Mouse (Mus musculus) hindbrain, embryonic 15.5 days (tissue): Measurements from ENCODE around the gene Gfy. TPM values are rescaled to one million over a fixed set of nuclear protein-coding genes. Genes with fewer than 3 reads are reported as not detected.
A peak's percentile ranks its signal among the peaks of the same experiment; 100 is the strongest.

Experiments
- ATAC-seq: fragments of 200-750 bp; cut with Nextera tagmentation; 2 replicates; pipeline ENCODE4 v1.8.0; 2017; ENCODE audit warnings: low read depth, moderate number of reproducible peaks, moderate TSS enrichment; ENCODE audit not compliant: low FRiP score
- H3K27ac ChIP-seq: fragments of 300-500 bp; sonication (generic); replicated peaks from 2 replicates; pipeline ENCODE4 v1.5.1; 2015; ENCODE audit warnings: mild to moderate bottlenecking, inconsistent platforms
- H3K27me3 ChIP-seq: fragments of 300-500 bp; sonication (generic); 2 replicates; pipeline ENCODE4 v1.6.1; 2015; ENCODE audit warnings: control low read depth, inconsistent platforms
- H3K36me3 ChIP-seq: fragments of 300-500 bp; sonication (generic); 2 replicates; pipeline ENCODE4 v1.6.1; 2015; ENCODE audit warnings: control low read depth, inconsistent platforms
- H3K4me1 ChIP-seq: fragments of 300-500 bp; sonication (generic); replicated peaks from 2 replicates; pipeline ENCODE4 v1.6.1; 2015; ENCODE audit warnings: control low read depth, inconsistent platforms
- H3K4me2 ChIP-seq: fragments of 300-500 bp; sonication (generic); 2 replicates; pipeline ENCODE4 v1.6.1; 2015; ENCODE audit warnings: moderate library complexity, mild to moderate bottlenecking, inconsistent platforms
- H3K4me3 ChIP-seq: fragments of 300-500 bp; sonication (generic); 2 replicates; pipeline ENCODE4 v1.5.1; 2015; ENCODE audit warnings: mild to moderate bottlenecking, inconsistent platforms
- H3K9ac ChIP-seq: fragments of 300-500 bp; sonication (generic); 2 replicates; pipeline ENCODE4 v1.6.1; 2015; ENCODE audit warnings: inconsistent platforms
- H3K9me3 ChIP-seq: fragments of 300-500 bp; sonication (generic); 2 replicates; pipeline ENCODE4 v1.6.1; 2016; ENCODE audit warnings: control low read depth, inconsistent platforms
- WGBS: fragments of 180-500 bp; shearing (Covaris S2); methylation state at CpG from one replicate; pipeline ENCODE4 v1.1.7; 2015; 5-methylcytosine and 5-hydroxymethylcytosine counted together
- polyA plus RNA-seq: library from polyadenylated mRNA; unstranded; fragments of >200 nt; fragmentation: Nextera tagmentation; extraction: Ambion mirVana; gene quantifications from 2 replicates; pipeline ENCODE4 v1.2.1, GENCODE M21; 2015

The Gfy gene
- polyA plus RNA-seq, 1 experiment from 2014 or later = not detected

DNA sequence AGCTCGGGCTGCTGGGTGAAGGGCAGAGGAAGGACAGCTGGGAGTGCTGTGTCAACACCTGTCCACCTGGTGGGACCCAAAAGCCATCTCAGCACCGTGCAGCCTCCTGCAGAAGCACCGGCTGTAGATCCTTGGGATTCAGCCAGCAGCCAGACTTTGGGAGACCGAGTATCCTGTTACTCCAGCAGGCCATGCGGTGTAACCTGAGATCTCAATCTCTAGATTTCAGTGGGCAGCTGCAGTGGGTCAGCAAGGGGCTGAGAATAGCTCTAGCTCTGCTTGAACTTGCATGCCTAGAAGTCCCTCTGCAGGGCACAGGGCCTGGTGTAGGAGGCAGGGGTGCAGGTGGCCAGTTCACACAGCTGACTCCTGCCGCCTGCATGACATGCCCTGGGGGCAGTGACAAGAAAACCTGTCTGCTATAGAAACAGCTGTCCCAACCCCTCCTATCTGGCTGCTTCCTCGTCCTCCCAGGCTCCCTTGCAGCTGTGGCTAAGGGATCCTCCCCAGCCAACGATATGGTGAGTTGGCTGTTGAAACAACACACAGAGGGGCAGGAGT, 12.5 kb upstream of the Gfy start:
- Histone ChIP-seq H3K9ac (no peak overlapping the region), H3K4me1 (0 out of 2 replicates have a peak, but pooled peaks cover 3% of the 10 kb centered on the region), H3K4me3 (no peak overlapping the region), H3K9me3 (no peaks in the 10 kb centered on the region), H3K4me2 (no peak overlapping the region), H3K27me3 (0 out of 2 replicates have a peak, but pooled peaks cover 9% of the 10 kb centered on the region), H3K36me3 (no peaks in the 10 kb centered on the region), H3K27ac (no peak overlapping the region)
- WGBS = 24% methylated on average over 8 of the region's 8 CpGs
- ATAC-seq = no peak

DNA sequence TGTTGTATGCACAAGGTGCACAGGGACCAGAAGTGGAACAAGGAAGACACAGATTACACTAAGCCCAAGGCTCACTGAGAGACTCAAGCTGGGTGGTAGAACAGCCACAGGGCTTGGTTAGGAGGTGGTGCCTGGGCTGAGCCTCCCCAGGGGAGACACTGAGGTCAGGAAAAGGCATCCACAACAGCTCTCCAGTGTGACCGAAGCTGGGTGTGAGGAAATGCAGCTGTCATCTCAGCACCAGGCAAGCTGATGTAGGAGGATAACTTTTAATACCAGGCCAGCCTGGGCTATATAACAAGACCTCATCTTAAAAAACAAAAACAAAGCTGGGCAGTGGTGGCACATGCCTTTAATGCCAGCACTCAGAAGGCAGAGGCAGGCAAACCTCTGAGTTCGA, 11.8 kb upstream of the Gfy start:
- ATAC-seq = no peak
- H3K9me3 ChIP-seq = no peaks in the 10 kb centered on the region
- no peak overlapping the region for H3K4me2 ChIP-seq
- WGBS = 64% methylated on average over 2 of the region's 2 CpGs
- 0 out of 2 replicates have a peak, but pooled peaks cover 14% of the 10 kb centered on the region for H3K27me3 ChIP-seq
- H3K4me1 ChIP-seq = 0 out of 2 replicates have a peak, but pooled peaks cover 3% of the 10 kb centered on the region
- H3K9ac ChIP-seq = no peak overlapping the region
- H3K36me3 ChIP-seq = no peaks in the 10 kb centered on the region
- H3K4me3 ChIP-seq = no peak overlapping the region
- no peak overlapping the region for H3K27ac ChIP-seq

DNA sequence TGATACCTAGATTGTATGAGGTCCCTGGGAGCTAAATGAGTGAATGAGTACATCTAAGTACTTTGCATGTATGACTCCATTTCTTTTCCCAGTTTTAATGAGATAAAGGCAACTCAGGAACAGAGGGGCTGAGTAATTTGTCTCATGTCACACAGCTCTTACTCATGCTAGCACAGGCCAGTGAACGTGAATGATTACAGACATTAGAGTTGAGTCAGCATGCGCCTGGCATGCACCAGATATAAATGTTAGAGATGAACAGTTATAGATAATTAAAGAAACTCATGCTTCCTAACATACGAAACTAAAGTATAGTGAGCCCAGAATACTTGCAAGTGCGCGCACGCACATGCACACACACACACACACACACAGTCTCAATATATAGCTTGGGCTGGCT, 10.8 kb upstream of the Gfy start:
- Histone ChIP-seq H3K4me2 (no peak overlapping the region), H3K27ac (no peak overlapping the region), H3K36me3 (no peaks in the 10 kb centered on the region), H3K9ac (no peak overlapping the region), H3K27me3 (peaks cover 23% of the 10 kb centered on the region; the same call in 1 of the 2 replicates), H3K4me3 (no peak overlapping the region), H3K4me1 (0 out of 2 replicates have a peak, but pooled peaks cover 3% of the 10 kb centered on the region), H3K9me3 (no peaks in the 10 kb centered on the region)
- no peak for ATAC-seq
- WGBS = 90% methylated on average over 6 of the region's 6 CpGs

DNA sequence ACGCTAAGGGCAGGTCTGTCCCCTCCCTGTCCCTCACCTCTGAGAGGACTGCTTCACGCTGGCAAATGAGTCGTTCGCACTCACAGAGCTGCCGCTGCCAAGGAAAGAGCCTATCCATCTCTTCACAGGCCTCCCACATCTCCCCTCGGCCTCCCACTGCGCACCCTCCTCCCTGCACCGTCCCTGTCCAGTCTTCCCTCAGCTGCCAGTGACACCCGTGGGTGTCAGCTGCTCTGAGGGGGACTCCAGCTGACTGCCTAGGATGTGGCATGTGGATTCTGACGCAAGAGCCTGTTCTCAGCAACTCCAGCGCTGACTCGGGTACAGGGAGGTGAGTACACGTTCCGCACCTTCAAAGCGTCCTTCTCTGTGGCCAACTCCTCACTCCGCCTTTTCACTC, 10.2 kb upstream of the Gfy start:
- no peak for ATAC-seq
- Histone ChIP-seq H3K27me3 (peaks cover 24% of the 10 kb centered on the region; the same call in 1 of the 2 replicates), H3K9ac (no peak overlapping the region), H3K9me3 (no peaks in the 10 kb centered on the region), H3K36me3 (no peaks in the 10 kb centered on the region), H3K4me2 (no peak overlapping the region), H3K4me3 (no peak overlapping the region), H3K4me1 (0 out of 2 replicates have a peak, but pooled peaks cover 3% of the 10 kb centered on the region), H3K27ac (no peak overlapping the region)
- 53% methylated on average over 16 of the region's 16 CpGs for WGBS

DNA sequence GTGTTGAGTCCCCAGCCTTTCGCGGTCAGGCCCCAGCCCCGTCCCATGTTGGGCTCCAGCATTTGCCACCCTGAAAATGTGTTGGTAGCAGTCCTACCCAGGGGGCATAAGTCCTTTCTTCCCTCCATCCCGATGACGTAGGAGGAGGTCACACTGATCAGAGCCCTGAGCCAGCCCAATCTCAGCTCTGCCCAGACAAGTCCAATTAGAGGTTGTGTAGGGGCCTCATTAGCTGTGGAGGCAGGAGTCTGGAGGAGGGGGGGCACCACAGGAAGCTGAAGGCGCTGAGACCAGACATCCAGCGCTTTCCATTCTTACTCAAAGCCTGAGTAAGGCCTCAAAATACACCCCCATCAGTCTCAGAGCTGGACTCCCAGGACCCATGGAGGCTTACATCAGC, 6.6 kb upstream of the Gfy start:
- no peak overlapping the region for H3K4me2 ChIP-seq
- H3K27ac ChIP-seq = no peak overlapping the region
- H3K9me3 ChIP-seq = no peaks in the 10 kb centered on the region
- no peak overlapping the region for H3K4me3 ChIP-seq
- H3K27me3 ChIP-seq = peaks cover 61% of the 10 kb centered on the region
- H3K36me3 ChIP-seq = no peaks in the 10 kb centered on the region
- H3K4me1 ChIP-seq = peaks cover 17% of the 10 kb centered on the region
- 71% methylated on average over 7 of the region's 7 CpGs for WGBS
- no peak overlapping the region for H3K9ac ChIP-seq
- no peak for ATAC-seq

DNA sequence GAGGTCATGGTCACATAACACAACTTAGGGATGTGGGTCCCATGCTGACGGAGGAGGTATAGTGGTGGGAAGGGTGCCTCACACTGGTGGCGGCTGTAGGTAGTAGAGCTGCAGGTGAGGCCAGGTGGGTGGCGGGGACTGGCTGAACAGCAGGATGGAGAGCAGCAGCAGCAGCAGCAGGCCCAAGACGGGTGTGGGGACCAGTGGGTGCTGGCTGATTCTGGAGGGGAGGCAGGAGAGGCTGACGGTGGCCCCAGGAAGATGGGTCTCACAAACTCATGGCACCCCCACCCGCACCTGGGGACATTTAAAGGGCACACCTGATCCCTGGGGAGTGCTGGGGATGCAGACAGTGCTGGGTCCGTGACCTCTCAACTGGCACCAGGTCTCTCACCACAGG, 4.3 kb upstream of the Gfy start:
- Histone ChIP-seq H3K4me3 (no peak overlapping the region), H3K4me2 (no peak overlapping the region), H3K4me1 (peaks cover 18% of the 10 kb centered on the region), H3K27me3 (peaks cover 81% of the 10 kb centered on the region), H3K9ac (no peak overlapping the region), H3K9me3 (no peaks in the 10 kb centered on the region), H3K27ac (no peak overlapping the region), H3K36me3 (no peaks in the 10 kb centered on the region)
- no peak for ATAC-seq
- 68% methylated on average over 7 of the region's 7 CpGs for WGBS

DNA sequence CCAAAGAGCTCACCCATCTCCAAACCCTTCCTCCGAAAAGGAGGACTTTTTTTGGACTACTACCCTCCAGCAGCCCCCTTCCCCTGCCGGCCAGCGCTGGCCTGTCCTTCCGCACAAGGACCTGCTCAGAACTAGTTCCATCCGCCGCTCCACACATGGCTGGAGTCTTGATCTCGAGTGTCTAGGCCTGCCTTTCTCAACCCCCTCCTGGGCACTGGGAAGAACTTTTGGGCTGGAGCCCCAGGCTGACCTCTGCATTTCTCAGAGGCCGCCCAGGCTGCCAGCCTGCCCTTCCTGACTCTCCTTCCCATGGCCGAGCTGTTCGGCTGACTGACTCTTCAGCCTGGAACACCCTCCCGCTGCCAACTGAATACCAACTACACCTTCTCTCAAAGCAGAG, 3.2 kb upstream of the Gfy start:
- Histone ChIP-seq H3K36me3 (no peaks in the 10 kb centered on the region), H3K27ac (no peak overlapping the region), H3K4me3 (peak overlapping the region; percentile 41), H3K9me3 (no peaks in the 10 kb centered on the region), H3K4me1 (peaks cover 18% of the 10 kb centered on the region), H3K27me3 (peaks cover 85% of the 10 kb centered on the region), H3K4me2 (peak overlapping the region; percentile 67), H3K9ac (no peak overlapping the region)
- ATAC-seq = no peak
- 12% methylated on average over 11 of the region's 11 CpGs for WGBS

DNA sequence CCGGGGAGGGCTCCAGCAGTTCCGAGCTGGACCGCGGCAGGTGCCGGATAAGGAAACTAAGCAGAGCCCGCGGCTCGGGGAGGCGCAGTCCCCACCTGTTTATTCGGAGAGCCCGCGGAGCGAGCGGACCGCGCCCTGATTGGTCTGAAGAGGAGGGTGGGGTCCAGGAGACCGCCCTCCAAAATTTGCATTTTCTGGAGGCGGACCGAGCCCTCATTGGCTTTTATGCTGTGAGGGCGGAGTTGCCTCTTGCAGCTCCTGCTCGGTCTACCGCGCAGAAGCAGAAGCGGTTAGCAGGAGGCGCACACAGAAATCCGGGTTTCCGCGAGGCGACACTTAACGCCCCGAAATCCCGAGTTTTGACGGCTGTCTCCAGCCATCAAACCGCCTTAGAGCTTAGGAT, 2.8 kb upstream of the Gfy start:
- peak; percentile 86 for ATAC-seq
- peak overlapping the region; percentile 41 for H3K4me3 ChIP-seq
- under 1% methylated on average over 33 of the region's 34 CpGs for WGBS
- no peak overlapping the region for H3K27ac ChIP-seq
- H3K27me3 ChIP-seq = peaks cover 89% of the 10 kb centered on the region
- no peaks in the 10 kb centered on the region for H3K9me3 ChIP-seq
- H3K36me3 ChIP-seq = no peaks in the 10 kb centered on the region
- H3K4me2 ChIP-seq = peak overlapping the region; percentile 67
- peaks cover 18% of the 10 kb centered on the region for H3K4me1 ChIP-seq
- H3K9ac ChIP-seq = no peak overlapping the region

DNA sequence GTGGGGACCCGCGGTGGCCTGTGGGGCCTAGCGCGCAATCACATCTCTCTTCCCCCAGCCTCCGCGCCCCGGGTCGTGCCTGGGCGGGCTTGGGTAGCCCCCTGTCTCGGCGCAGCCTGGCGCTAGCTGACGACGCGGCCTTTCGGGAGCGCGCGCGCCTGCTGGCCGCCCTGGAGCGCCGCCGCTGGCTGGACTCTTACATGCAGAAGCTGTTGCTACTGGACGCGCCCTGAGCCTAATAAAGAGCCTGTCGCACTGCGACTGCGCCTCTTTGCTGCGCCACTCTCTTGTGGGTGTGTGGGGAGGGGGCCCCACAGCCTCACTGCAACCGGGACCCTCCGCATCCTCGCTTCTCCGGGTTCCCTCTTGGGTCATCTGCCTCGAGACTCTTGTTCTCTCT, 2.2 kb upstream of the Gfy start:
- no peak overlapping the region for H3K27ac ChIP-seq
- peak overlapping the region; percentile 41 for H3K4me3 ChIP-seq
- H3K36me3 ChIP-seq = no peaks in the 10 kb centered on the region
- H3K27me3 ChIP-seq = peaks cover 94% of the 10 kb centered on the region
- WGBS = 4% methylated on average over 29 of the region's 35 CpGs
- H3K4me1 ChIP-seq = peaks cover 19% of the 10 kb centered on the region
- no peak overlapping the region for H3K9ac ChIP-seq
- H3K4me2 ChIP-seq = peak overlapping the region; percentile 67
- no peaks in the 10 kb centered on the region for H3K9me3 ChIP-seq
- ATAC-seq = no peak

DNA sequence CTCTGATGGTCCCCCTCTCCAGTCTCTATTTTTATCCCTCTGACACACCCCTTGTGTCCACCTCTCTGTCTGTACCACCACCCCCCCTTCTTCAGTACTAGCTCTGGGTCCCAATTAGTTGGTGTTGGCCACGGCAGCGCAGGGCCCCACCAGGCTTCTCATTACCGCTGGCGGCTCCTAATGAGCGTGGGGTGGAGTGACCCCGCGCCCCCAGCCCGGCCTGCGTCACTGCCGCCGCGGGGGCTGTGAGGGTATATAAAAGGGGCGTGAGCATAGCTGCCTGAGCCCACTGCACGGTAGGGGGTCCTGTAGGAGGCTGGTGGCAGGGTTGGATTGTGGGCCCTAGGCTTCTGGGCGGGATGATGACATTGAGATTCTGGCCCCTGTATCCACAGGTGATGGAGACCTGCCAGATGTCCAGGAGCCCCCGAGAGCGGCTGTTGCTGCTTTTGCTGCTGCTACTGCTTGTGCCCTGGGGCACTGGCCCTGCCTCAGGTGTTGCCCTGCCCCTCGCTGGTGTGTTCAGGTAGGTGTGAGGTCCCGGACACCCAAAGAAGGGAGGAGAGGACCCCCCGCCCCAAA, 1.6 kb upstream of the Gfy start, which contains the start of gene Pth2:
TSS of gene Pth2 (plus strand) at position 100 of the 582 bp plus-strand sequence.
- no peaks in the 10 kb centered on the region for H3K36me3 ChIP-seq
- no peaks in the 10 kb centered on the region for H3K9me3 ChIP-seq
- peaks cover 24% of the 10 kb centered on the region for H3K4me1 ChIP-seq
- WGBS = 22% methylated on average over 20 of the region's 20 CpGs
- H3K27ac ChIP-seq = no peak within 1 kb of the TSS
- no peak within 1 kb of the TSS for H3K9ac ChIP-seq
- peak within 1 kb of the TSS; percentile 41 for H3K4me3 ChIP-seq
- H3K27me3 ChIP-seq = peaks cover 94% of the 10 kb centered on the region
- peak within 1 kb of the TSS; percentile 67 for H3K4me2 ChIP-seq
- no peak for ATAC-seq

DNA sequence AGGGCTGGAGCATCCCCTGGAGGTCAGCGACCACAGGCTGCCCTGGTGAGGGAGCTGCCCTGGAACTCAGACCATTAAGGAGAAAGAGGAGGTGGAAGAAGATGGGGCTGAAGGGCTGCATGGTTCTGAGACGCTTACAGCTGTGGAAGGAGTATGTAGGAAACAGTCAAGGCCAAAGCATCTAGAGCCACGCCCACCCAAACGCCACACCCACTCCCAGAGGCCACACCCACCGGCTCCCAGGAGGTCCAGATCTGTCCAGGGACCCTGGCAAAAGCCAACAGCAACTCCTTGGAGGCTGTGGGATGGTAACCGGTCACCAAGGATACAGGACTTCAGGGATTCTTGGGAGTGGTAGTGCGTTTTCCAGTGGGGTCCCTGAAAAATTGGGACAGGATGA, 819 bp downstream of the Gfy start:
- Histone ChIP-seq H3K9me3 (no peaks in the 10 kb centered on the region), H3K36me3 (no peaks in the 10 kb centered on the region), H3K4me1 (peaks cover 35% of the 10 kb centered on the region), H3K27ac (no peak overlapping the region), H3K4me2 (no peak overlapping the region), H3K9ac (no peak overlapping the region), H3K4me3 (no peak overlapping the region), H3K27me3 (peaks cover 97% of the 10 kb centered on the region)
- no peak for ATAC-seq
- WGBS = 26% methylated on average over 7 of the region's 7 CpGs

DNA sequence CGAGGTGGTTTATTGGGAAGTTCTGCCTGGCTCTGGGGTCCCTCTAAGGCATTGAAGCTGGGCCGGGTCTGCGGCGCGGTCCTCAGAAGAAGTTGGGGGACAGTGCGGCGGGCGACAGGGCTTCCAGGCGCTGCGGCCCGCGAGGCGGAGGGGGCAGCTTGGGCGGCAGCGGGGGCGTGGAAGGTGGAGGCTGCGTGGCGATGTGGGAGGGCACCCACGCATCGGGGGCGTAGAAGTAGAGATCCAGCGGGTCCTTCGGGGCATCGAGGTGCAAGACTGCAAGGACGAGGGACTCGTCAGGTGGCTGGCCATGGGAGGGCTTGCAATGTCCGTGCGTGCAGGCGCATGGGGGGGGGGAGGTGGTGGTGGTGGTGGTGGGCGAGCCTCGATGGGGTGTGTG, 3.0 kb downstream of the Gfy start:
- Histone ChIP-seq H3K27ac (no peak overlapping the region), H3K4me2 (peak overlapping the region; percentile 47), H3K4me1 (peaks cover 22% of the 10 kb centered on the region), H3K27me3 (peaks cover 84% of the 10 kb centered on the region), H3K36me3 (no peaks in the 10 kb centered on the region), H3K4me3 (peak overlapping the region; percentile 16), H3K9me3 (no peaks in the 10 kb centered on the region), H3K9ac (no peak overlapping the region)
- ATAC-seq = no peak
- 3% methylated on average over 29 of the region's 31 CpGs for WGBS
